Mouse (Mus musculus) kidney, postnatal 0 days (tissue): ENCODE results near the gene Adamtsl3. TPM values are rescaled to one million over a fixed set of nuclear protein-coding genes. Genes with fewer than 3 reads are reported as not detected.

ENCODE experiments used
- ATAC-seq: fragments of 200-750 bp; cut with Nextera tagmentation; replicated peaks from 2 replicates; pipeline ENCODE4 v1.8.0; 2017; ENCODE audit warnings: low read depth, moderate number of reproducible peaks, moderate TSS enrichment, moderate library complexity; ENCODE audit not compliant: low FRiP score
- DNase-seq: peaks from one replicate; pipeline ENCODE4 v3.0.0-alpha.2; 2016; ENCODE audit warnings: low spot score
- H3K27ac ChIP-seq: fragments of 300-500 bp; sonication (generic); 2 replicates; pipeline ENCODE4 v1.5.1; 2014; ENCODE audit warnings: mild to moderate bottlenecking
- H3K27me3 ChIP-seq: fragments of 300-500 bp; sonication (generic); 2 replicates; pipeline ENCODE4 v1.6.1; 2014; ENCODE audit warnings: low read length, mixed read lengths; ENCODE audit not compliant: insufficient read depth
- H3K36me3 ChIP-seq: fragments of 300-500 bp; sonication (generic); 2 replicates; pipeline ENCODE4 v1.6.1; 2014; ENCODE audit warnings: low read length, mixed read lengths; ENCODE audit not compliant: insufficient read depth
- H3K4me1 ChIP-seq: fragments of 300-500 bp; sonication (generic); replicated peaks from 2 replicates; pipeline ENCODE4 v1.6.1; 2014; ENCODE audit warnings: antibody characterized with exemption, low read length, mixed read lengths; ENCODE audit not compliant: insufficient read depth
- H3K4me2 ChIP-seq: fragments of 300-500 bp; sonication (generic); 2 replicates; pipeline ENCODE4 v1.6.1; 2014; ENCODE audit warnings: mild to moderate bottlenecking, low read length, moderate library complexity, mixed read lengths
- H3K4me3 ChIP-seq: fragments of 300-500 bp; sonication (generic); replicated peaks from 2 replicates; pipeline ENCODE4 v1.5.1; 2014; ENCODE audit warnings: low read depth, low read length
- H3K9ac ChIP-seq: fragments of 300-500 bp; sonication (generic); 2 replicates; pipeline ENCODE4 v1.6.1; 2014; ENCODE audit warnings: low read depth, low read length
- H3K9me3 ChIP-seq: fragments of 300-500 bp; sonication (generic); replicated peaks from 2 replicates; pipeline ENCODE4 v1.6.1; 2016; ENCODE audit warnings: low read length, inconsistent platforms, mixed read lengths
- CTCF ChIP-seq: IDR thresholded peaks from 2 replicates; pipeline ENCODE4 v1.5.1; 2016; ENCODE audit warnings: antibody characterized with exemption, low read depth, mild to moderate bottlenecking, moderate library complexity
- whole genome bisulfite sequencing: fragments of 180-500 bp; shearing (Covaris S2); extraction: QIAGEN DNeasy Blood & Tissue Kit; methylation state at CpG from one replicate; pipeline ENCODE4 v1.1.7; 2014; 5-methylcytosine and 5-hydroxymethylcytosine counted together
- polyA plus RNA-seq: library from polyadenylated mRNA; unstranded; fragments of >200 nt; fragmentation: Nextera tagmentation; extraction: Ambion mirVana; gene quantifications from 2 replicates; pipeline ENCODE4 v1.2.1, GENCODE M21; 2015

Adamtsl3 gene
- polyA plus RNA-seq, 1 experiment from 2014 or later: 0.47 TPM

GRCm38 (mm10) chr7:82494220-82494619 is 158.7 kb downstream of the Adamtsl3 start:
- 75% methylated on average over 2 of the region's 2 CpGs for WGBS
- Histone ChIP-seq H3K27ac (no peak overlapping the region), H3K9me3 (no peaks in the 10 kb centered on the region), H3K4me3 (no peak overlapping the region), H3K27me3 (no peaks in the 10 kb centered on the region), H3K36me3 (no peaks in the 10 kb centered on the region), H3K4me2 (no peak overlapping the region), H3K4me1 (no peaks in the 10 kb centered on the region), H3K9ac (no peak overlapping the region)
- DNase-seq (no peak), ATAC-seq (no peak)
- TF ChIP-seq CTCF: no peak

DNA sequence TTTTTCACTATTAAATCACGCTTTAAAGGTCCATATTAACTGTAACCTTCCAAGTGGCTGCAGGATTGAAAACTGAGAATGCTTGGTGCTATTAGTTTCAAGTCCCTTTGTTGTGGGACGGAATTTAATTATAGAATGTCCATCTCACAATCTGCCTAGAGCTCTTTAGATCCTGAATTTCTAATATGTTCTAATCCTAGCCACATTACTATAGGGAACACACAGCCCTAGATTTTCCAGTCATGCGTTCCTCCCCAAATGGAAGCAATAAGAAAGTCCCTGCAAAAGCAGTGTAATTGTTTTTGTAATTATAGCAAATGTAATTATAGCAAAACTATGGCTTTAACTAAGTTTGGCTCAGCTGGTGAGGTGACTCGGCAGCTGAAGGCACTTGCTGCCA is 161.6 kb downstream of the Adamtsl3 start:
- Histone ChIP-seq H3K9me3 (no peaks in the 10 kb centered on the region), H3K9ac (no peak overlapping the region), H3K27me3 (no peaks in the 10 kb centered on the region), H3K4me2 (no peak overlapping the region), H3K27ac (no peak overlapping the region), H3K36me3 (no peaks in the 10 kb centered on the region), H3K4me1 (no peaks in the 10 kb centered on the region), H3K4me3 (no peak overlapping the region)
- 65% methylated on average over 4 of the region's 4 CpGs for WGBS
- DNase-seq (peak; percentile 3), ATAC-seq (no peak)
- no peak for TF ChIP-seq CTCF

- Histone ChIP-seq H3K9me3 (no peaks in the 10 kb centered on the region), H3K4me1 (no peaks in the 10 kb centered on the region), H3K27me3 (no peaks in the 10 kb centered on the region), H3K4me2 (no peak overlapping the region), H3K27ac (no peak overlapping the region), H3K36me3 (no peaks in the 10 kb centered on the region), H3K9ac (no peak overlapping the region), H3K4me3 (no peak overlapping the region)
- no peak for DNase-seq
- ATAC-seq: no peak
- WGBS: 85% methylated on average over 6 of the region's 6 CpGs
- no peak for TF ChIP-seq CTCF
These were observed 165.8 kb downstream of the Adamtsl3 start for GRCm38 (mm10) chr7:82501306-82501705.

GRCm38 (mm10) chr7:82502511-82502910 is 167.0 kb downstream of the Adamtsl3 start:
- H3K4me1 ChIP-seq: no peaks in the 10 kb centered on the region
- no peak overlapping the region for H3K9ac ChIP-seq
- H3K4me2 ChIP-seq: no peak overlapping the region
- no peak for TF ChIP-seq CTCF
- WGBS: 64% methylated on average over 5 of the region's 5 CpGs
- DNase-seq: no peak
- H3K27ac ChIP-seq: no peak overlapping the region
- ATAC-seq: no peak
- no peak overlapping the region for H3K4me3 ChIP-seq
- no peaks in the 10 kb centered on the region for H3K36me3 ChIP-seq
- no peaks in the 10 kb centered on the region for H3K27me3 ChIP-seq
- H3K9me3 ChIP-seq: no peaks in the 10 kb centered on the region

DNA sequence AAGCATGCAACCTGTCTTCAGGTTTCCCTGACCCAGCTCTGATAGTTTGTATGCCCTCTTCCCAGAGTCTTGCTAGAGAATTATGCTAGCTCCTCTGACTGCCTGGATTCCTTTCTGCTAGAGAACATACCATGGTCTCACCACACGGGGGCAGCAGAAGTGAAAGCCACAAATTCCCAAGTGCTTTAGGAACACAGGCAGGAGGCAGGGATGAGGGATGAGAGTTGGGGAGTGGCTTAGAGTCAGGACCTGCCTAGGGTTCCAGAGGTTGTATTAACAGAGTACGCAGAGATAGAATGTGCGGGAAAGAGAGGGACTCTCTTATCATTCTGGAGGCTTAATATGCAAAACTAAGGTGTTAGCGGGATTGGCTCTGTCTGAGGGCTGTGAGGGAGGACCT is 168.6 kb downstream of the Adamtsl3 start:
- H3K9ac ChIP-seq: no peak overlapping the region
- ATAC-seq (no peak; the same call in 1 of the 2 replicates), DNase-seq (peak; percentile 78)
- H3K27me3 ChIP-seq: no peaks in the 10 kb centered on the region
- no peak overlapping the region for H3K4me3 ChIP-seq
- peak; percentile 87 for TF ChIP-seq CTCF
- H3K9me3 ChIP-seq: no peaks in the 10 kb centered on the region
- H3K36me3 ChIP-seq: no peaks in the 10 kb centered on the region
- H3K4me2 ChIP-seq: no peak overlapping the region
- 27% methylated on average over 4 of the region's 4 CpGs for WGBS
- H3K4me1 ChIP-seq: no peaks in the 10 kb centered on the region
- H3K27ac ChIP-seq: no peak overlapping the region

DNA sequence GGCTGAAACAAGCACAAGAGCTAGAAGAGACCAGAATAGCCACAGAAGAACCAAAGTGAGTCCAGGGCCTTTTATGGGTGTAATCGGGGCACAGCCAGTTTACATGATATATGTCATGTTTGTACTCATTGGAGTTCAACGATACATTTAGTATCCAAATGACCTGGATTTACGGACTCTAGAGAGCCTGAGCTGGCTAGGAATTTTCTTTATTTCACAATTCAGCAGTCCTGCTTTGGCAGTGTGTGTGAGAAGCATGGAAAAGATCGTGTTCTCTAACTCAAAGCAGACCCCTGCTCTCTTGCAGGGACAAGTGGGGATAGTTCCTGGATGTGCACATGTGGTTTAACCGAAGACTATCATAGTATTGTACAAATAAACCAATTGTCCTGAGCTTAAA is 195.1 kb downstream of the Adamtsl3 start:
- DNase-seq: peak; percentile 11
- H3K36me3 ChIP-seq: no peaks in the 10 kb centered on the region
- H3K9ac ChIP-seq: no peak overlapping the region
- no peaks in the 10 kb centered on the region for H3K9me3 ChIP-seq
- TF ChIP-seq CTCF: no peak
- 46% methylated on average over 5 of the region's 5 CpGs for WGBS
- no peak overlapping the region for H3K4me3 ChIP-seq
- H3K4me2 ChIP-seq: no peak overlapping the region
- ATAC-seq: no peak
- no peak overlapping the region for H3K27ac ChIP-seq
- H3K27me3 ChIP-seq: no peaks in the 10 kb centered on the region
- H3K4me1 ChIP-seq: no peaks in the 10 kb centered on the region

GRCm38 (mm10) chr7:82531376-82531775 is 195.9 kb downstream of the Adamtsl3 start:
- Histone ChIP-seq H3K27me3 (no peaks in the 10 kb centered on the region), H3K9me3 (no peaks in the 10 kb centered on the region), H3K4me1 (no peaks in the 10 kb centered on the region), H3K4me2 (no peak overlapping the region), H3K36me3 (no peaks in the 10 kb centered on the region), H3K27ac (no peak overlapping the region), H3K9ac (no peak overlapping the region), H3K4me3 (no peak overlapping the region)
- TF ChIP-seq CTCF: no peak
- WGBS: 82% methylated on average over 7 of the region's 7 CpGs
- DNase-seq (no peak), ATAC-seq (no peak)
